Mouse (Mus musculus): Measurements from ENCODE around the gene Chid1.

GRCm38 (mm10) chr7:141475805-141476158, 63.9 kb downstream of the Chid1 start:
- TF ChIP-seq EP300 (IDR thresholded peaks at IDR 0.05; ENCODE audit: low read depth): no peak
- no peak for TF ChIP-seq CTCF (IDR thresholded peaks at IDR 0.05; ENCODE audit: low read depth)
